8 mouse cellular contexts compared by ENCODE assay signal in the genomic region with DNA sequence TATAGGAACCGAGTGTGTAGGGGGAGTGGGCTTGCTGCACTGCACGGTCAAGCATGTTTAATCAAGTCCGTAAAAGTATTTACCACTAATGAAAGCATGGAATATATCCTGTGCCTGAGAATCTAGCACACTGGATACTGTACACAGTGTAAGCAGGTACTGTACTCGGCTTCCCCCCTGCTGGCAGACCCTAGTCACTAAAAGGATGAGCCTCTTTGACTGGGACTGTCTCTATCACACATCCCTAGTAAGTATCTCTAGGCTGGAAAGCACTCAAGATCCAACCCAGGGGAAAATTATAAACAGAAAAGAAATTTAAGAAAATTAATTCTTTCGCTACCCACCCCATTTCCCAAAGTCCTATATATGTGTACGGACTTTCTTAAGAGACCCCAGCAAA. TPM values are rescaled to one million over a fixed set of nuclear protein-coding genes. Genes with fewer than 3 reads are reported as not detected.
A peak's percentile ranks its signal among the peaks of the same experiment; 100 is the strongest.
DNase-seq lines count a peak whose midpoint lies in the region; ATAC-seq and TF ChIP-seq lines count a peak whose summit lies in the region.

No protein-coding gene starts in this region.

- H3K9me3 ChIP-seq in hindbrain, embryonic 13.5 days: no peaks in the 10 kb centered on the region
- H3K9me3 ChIP-seq in liver, embryonic 13.5 days (replicated peaks): no peaks in the 10 kb centered on the region

- peak overlapping the region; percentile 99 for H3K4me2 ChIP-seq in hindbrain, embryonic 13.5 days
- H3K4me2 ChIP-seq in liver, embryonic 13.5 days: peak overlapping the region; percentile 97

- TF ChIP-seq CTCF in cerebellum, adult 2 months (IDR thresholded peaks at IDR 0.05; ENCODE audit: borderline replicate concordance, insufficient read depth, low read depth, low read length): 0 out of 2 replicates have a peak, but pooled peaks have one; percentile 12

- peak overlapping the region; percentile 61 for H3K4me3 ChIP-seq in cerebellum, adult 2 months (replicated peaks; ENCODE audit: insufficient read depth, low read depth, low read length)
- peak overlapping the region; percentile 92 for H3K4me3 ChIP-seq in hindbrain, embryonic 13.5 days
- H3K4me3 ChIP-seq in liver, embryonic 13.5 days (replicated peaks): peak overlapping the region; percentile 92

- H3K9ac ChIP-seq in hindbrain, embryonic 13.5 days: peak overlapping the region; percentile 96
- peak overlapping the region; percentile 98 for H3K9ac ChIP-seq in liver, embryonic 13.5 days

- H3K27me3 ChIP-seq in cerebellum, adult 2 months (ENCODE audit: control insufficient read depth, insufficient read depth, low read length): no peaks in the 10 kb centered on the region
- H3K27me3 ChIP-seq in hindbrain, embryonic 13.5 days: no peaks in the 10 kb centered on the region
- no peaks in the 10 kb centered on the region for H3K27me3 ChIP-seq in liver, embryonic 13.5 days

- H3K4me1 ChIP-seq in cerebellum, adult 2 months (ENCODE audit: control insufficient read depth, insufficient read depth, low read length): no peaks in the 10 kb centered on the region
- H3K4me1 ChIP-seq in hindbrain, embryonic 13.5 days (replicated peaks): peaks cover 34% of the 10 kb centered on the region
- H3K4me1 ChIP-seq in liver, embryonic 13.5 days (replicated peaks): peaks cover 78% of the 10 kb centered on the region

- ATAC-seq in hindbrain, embryonic 13.5 days (ENCODE audit: low FRiP score): no peak
- ATAC-seq in liver, embryonic 13.5 days (ENCODE audit: low read depth): no peak

- H3K36me3 ChIP-seq in hindbrain, embryonic 13.5 days: peaks cover 5% of the 10 kb centered on the region; the same call in 1 of the 2 replicates
- peaks cover 31% of the 10 kb centered on the region for H3K36me3 ChIP-seq in liver, embryonic 13.5 days

- peak in 1 of 2 experiments; percentile 31 for DNase-seq in cerebellum, adult 2 months
- DNase-seq in cerebellum, adult 9-11 months: no peak
- DNase-seq in A20 (ENCODE audit: low read depth, low spot score): peak; percentile 65
- DNase-seq in embryo, embryonic 10.5 days (ENCODE audit: low spot score): peak; percentile 52
- DNase-seq in liver, embryonic 13.5 days: peak; percentile 29
- DNase-seq in retina, postnatal 1 day: peak; percentile 74
- DNase-seq in urinary bladder, postnatal 10 days (ENCODE audit: low spot score): no peak

- no peak for TF ChIP-seq POLR2A in cerebellum, adult 2 months (IDR thresholded peaks at IDR 0.05; ENCODE audit: borderline replicate concordance, insufficient read depth, low read length)

- WGBS in cerebellum, adult 2 months: 30% methylated on average over 6 of the region's 6 CpGs
- 26% methylated on average over 6 of the region's 6 CpGs for WGBS in hindbrain, embryonic 13.5 days
- WGBS in liver, embryonic 13.5 days (ENCODE audit: insufficient replicate concordance): 44% methylated on average over 6 of the region's 6 CpGs

- no peak overlapping the region for H3K27ac ChIP-seq in cerebellum, adult 2 months (ENCODE audit: insufficient read depth, low read length)
- peak overlapping the region; percentile 89 for H3K27ac ChIP-seq in hindbrain, embryonic 13.5 days
- H3K27ac ChIP-seq in liver, embryonic 13.5 days: peak overlapping the region; percentile 93

RNA-seq across cellular contexts. Expression of a gene that starts 2.8 kb away (rescaled TPM):
- 10.0 and 10.9 TPM in 2 replicates for polyA plus RNA-seq in cerebellum, adult 2 months (2012; rRNA removed)
- polyA plus RNA-seq in hindbrain, embryonic 13.5 days (2015; fragmentation: Nextera tagmentation; extraction: Ambion mirVana): 4.9 and 5.3 TPM in 2 replicates
- 5.4 and 6.9 TPM in 2 replicates for polyA plus RNA-seq in liver, embryonic 13.5 days (2015; fragmentation: Nextera tagmentation; extraction: Ambion mirVana)

Comparison
In these comparisons a context has a peak if more than half of its experiments do, and no peak if none do; other contexts are left out.
1. DNase-seq: peak in A20 (single experiment), embryo, embryonic 10.5 days (single experiment), liver, embryonic 13.5 days (single experiment) and retina, postnatal 1 day (single experiment); none in cerebellum, adult 9-11 months (single experiment) and urinary bladder, postnatal 10 days (single experiment).
2. Peak in every context shown above with its lines, with median percentiles within 50 percentile points of each other: H3K4me3 ChIP-seq.